Mouse (Mus musculus) lung, embryonic 14.5 days (tissue): ENCODE data around the gene Tacc2. TPM values are rescaled to one million over a fixed set of nuclear protein-coding genes. Genes with fewer than 3 reads are reported as not detected.
"Not testable (repeated sequence)": the region's sequence is repeated elsewhere in the genome, so short reads cannot be mapped to it uniquely, and the experiment has no call there.

Experiments used
- ATAC-seq: fragments of 200-750 bp; cut with Nextera tagmentation; 2 replicates; pipeline ENCODE4 v1.8.0; 2017; ENCODE audit warnings: mild to moderate bottlenecking, moderate TSS enrichment, moderate library complexity; ENCODE audit not compliant: insufficient read depth
- DNase-seq: peaks from one replicate; pipeline ENCODE4 v3.0.0-alpha.2; 2015
- H3K27ac ChIP-seq: fragments of 300-500 bp; sonication (generic); 2 replicates; pipeline ENCODE4 v1.5.1; 2014; ENCODE audit warnings: low read depth, mild to moderate bottlenecking, moderate library complexity
- H3K27me3 ChIP-seq: fragments of 300-500 bp; sonication (generic); 2 replicates; pipeline ENCODE4 v1.6.1; 2014; ENCODE audit warnings: low read length, control low read depth; ENCODE audit not compliant: insufficient read depth
- H3K36me3 ChIP-seq: fragments of 300-500 bp; sonication (generic); 2 replicates; pipeline ENCODE4 v1.6.1; 2014; ENCODE audit warnings: control low read depth; ENCODE audit not compliant: insufficient read depth
- H3K4me1 ChIP-seq: fragments of 300-500 bp; sonication (generic); 2 replicates; pipeline ENCODE4 v1.6.1; 2014; ENCODE audit warnings: antibody characterized with exemption, control low read depth; ENCODE audit not compliant: insufficient read depth
- H3K4me2 ChIP-seq: fragments of 300-500 bp; sonication (generic); 2 replicates; pipeline ENCODE4 v1.6.1; 2014; ENCODE audit warnings: mild to moderate bottlenecking
- H3K4me3 ChIP-seq: fragments of 300-500 bp; sonication (generic); 2 replicates; pipeline ENCODE4 v1.5.1; 2014; ENCODE audit warnings: low read depth, low read length
- H3K9ac ChIP-seq: fragments of 300-500 bp; sonication (generic); 2 replicates; pipeline ENCODE4 v1.6.1; 2014
- H3K9me3 ChIP-seq: fragments of 300-500 bp; sonication (generic); 2 replicates; pipeline ENCODE4 v1.6.1; 2016; ENCODE audit warnings: low read depth, low read length, control low read depth
- CTCF ChIP-seq: IDR thresholded peaks from 2 replicates; pipeline ENCODE4 v1.5.1; 2016; ENCODE audit warnings: antibody characterized with exemption, low read depth
- WGBS: fragments of 180-500 bp; shearing (Covaris S2); extraction: QIAGEN DNeasy Blood & Tissue Kit; methylation state at CpG from one replicate; pipeline ENCODE4 v1.1.7; 2014; 5-methylcytosine and 5-hydroxymethylcytosine counted together
- polyA plus RNA-seq: library from polyadenylated mRNA; unstranded; fragments of >200 nt; fragmentation: Nextera tagmentation; extraction: Ambion mirVana; gene quantifications from 2 replicates; pipeline ENCODE4 v1.2.1, GENCODE M21; 2014

Tacc2 gene
- polyA plus RNA-seq, 1 experiment from 2014 or later = 32.6 TPM

DNA sequence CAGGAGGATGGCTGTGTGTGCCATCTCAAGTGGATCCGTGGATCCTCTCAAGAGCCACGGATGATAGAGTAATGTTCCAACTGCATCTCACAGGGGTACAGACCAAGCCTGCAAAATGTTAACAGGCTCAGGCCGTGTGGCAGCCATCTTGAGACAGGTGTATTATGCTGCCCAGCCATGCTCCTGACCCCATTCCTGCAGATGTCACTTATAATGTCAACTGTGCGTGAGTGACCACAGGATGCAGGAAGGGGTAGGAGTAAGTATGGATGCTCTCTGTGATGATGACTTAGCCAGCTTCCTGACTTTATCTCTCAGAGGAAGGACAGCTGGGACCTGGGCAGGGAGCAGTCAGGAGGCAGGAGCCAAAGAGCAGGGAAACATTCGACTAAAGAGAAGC is 86.8 kb downstream of the Tacc2 start:
- 87% methylated on average over 5 of the region's 5 CpGs for WGBS
- no peak for DNase-seq

DNA sequence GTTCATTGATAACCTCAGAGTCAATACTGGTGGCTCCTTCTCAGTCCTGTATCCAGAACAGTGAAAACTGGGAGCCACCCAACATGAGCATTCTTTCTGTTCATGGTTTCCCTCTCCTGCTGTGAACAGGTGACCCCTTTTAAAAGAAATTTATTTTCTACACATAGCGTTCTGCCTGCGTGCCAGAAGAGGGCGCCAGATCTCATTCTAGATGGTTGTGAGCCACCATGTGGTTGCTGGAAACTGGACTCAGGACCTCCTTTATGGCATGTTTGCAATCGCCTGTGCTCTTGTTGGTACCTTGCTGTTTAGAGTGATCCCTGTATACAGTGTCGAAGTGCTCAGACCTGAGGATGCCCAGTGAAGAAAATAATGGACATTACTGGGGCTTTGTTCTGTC is 87.4 kb downstream of the Tacc2 start:
- peak; percentile 25 for TF ChIP-seq CTCF
- peaks cover 13% of the 10 kb centered on the region; the same call in 1 of the 2 replicates for H3K4me1 ChIP-seq
- no peak overlapping the region for H3K4me3 ChIP-seq
- DNase-seq (no peak), ATAC-seq (no peak)
- H3K4me2 ChIP-seq = no peak overlapping the region
- H3K27me3 ChIP-seq = no peaks in the 10 kb centered on the region
- WGBS = 85% methylated on average over 5 of the region's 5 CpGs
- peaks cover 9% of the 10 kb centered on the region; the same call in 1 of the 2 replicates for H3K36me3 ChIP-seq
- no peak overlapping the region for H3K9ac ChIP-seq
- H3K27ac ChIP-seq = no peak overlapping the region
- H3K9me3 ChIP-seq = no peaks in the 10 kb centered on the region; the same call in 1 of the 2 replicates

More for the DNA sequence above, 86.8 kb downstream of the Tacc2 start:
- no peak for TF ChIP-seq CTCF
- Histone ChIP-seq H3K4me2 (no peak overlapping the region), H3K27ac (no peak overlapping the region), H3K27me3 (no peaks in the 10 kb centered on the region), H3K4me1 (peaks cover 8% of the 10 kb centered on the region; the same call in 1 of the 2 replicates), H3K9ac (no peak overlapping the region), H3K9me3 (no peaks in the 10 kb centered on the region; the same call in 1 of the 2 replicates), H3K36me3 (peaks cover 9% of the 10 kb centered on the region; the same call in 1 of the 2 replicates), H3K4me3 (no peak overlapping the region)
- no peak for ATAC-seq

- Histone ChIP-seq H3K36me3 (peaks cover 9% of the 10 kb centered on the region; the same call in 1 of the 2 replicates), H3K27me3 (no peaks in the 10 kb centered on the region), H3K9ac (no peak overlapping the region), H3K4me3 (no peak overlapping the region), H3K4me1 (peaks cover 18% of the 10 kb centered on the region), H3K4me2 (no peak overlapping the region), H3K9me3 (no peaks in the 10 kb centered on the region; the same call in 1 of the 2 replicates), H3K27ac (no peak overlapping the region)
- TF ChIP-seq CTCF = no peak
- WGBS = 95% methylated on average over 9 of the region's 9 CpGs
- DNase-seq (no peak), ATAC-seq (no peak)
These were observed 88.1 kb downstream of the Tacc2 start for GRCm38 (mm10) chr7:130665358-130665757.

DNA sequence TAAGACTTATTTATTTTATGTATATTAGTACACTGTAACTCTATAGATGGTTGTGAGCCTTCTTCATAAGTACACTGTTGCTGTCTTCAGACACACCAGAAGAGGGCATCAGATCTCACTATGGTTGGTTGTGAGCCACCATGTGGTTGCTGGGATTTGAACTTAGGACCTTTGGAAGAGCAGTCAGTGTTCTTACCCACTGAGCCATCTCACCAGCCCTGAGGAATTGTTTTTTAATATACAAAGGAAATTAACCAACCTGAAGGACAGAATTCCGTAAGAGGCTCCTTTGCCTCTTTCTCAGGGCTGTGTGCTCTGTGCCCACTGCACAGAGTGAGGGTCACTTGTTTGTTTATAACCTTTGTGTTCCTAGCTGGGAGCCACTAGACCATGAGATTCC is 90.8 kb downstream of the Tacc2 start:
- H3K27me3 ChIP-seq, ATAC-seq, DNase-seq, H3K4me2 ChIP-seq, H3K36me3 ChIP-seq, H3K9ac ChIP-seq, H3K4me3 ChIP-seq, H3K9me3 ChIP-seq: not testable (repeated sequence)
- 86% methylated on average over 1 of the region's 1 CpGs for WGBS
- Histone ChIP-seq H3K27ac (peak overlapping the region; percentile 89; the same call in 1 of the 2 replicates), H3K4me1 (peaks cover 29% of the 10 kb centered on the region)

GRCm38 (mm10) chr7:130668729-130669281 is 91.6 kb downstream of the Tacc2 start:
- 27% methylated on average over 7 of the region's 7 CpGs for WGBS

GRCm38 (mm10) chr7:130669370-130669881 is 92.2 kb downstream of the Tacc2 start:
- no peak overlapping the region for H3K4me3 ChIP-seq
- WGBS = 34% methylated on average over 8 of the region's 8 CpGs
- peak overlapping the region; percentile 89 for H3K27ac ChIP-seq
- H3K4me1 ChIP-seq = peaks cover 29% of the 10 kb centered on the region
- H3K36me3 ChIP-seq = no peaks in the 10 kb centered on the region
- H3K9ac ChIP-seq = no peak overlapping the region
- H3K4me2 ChIP-seq = peak overlapping the region; percentile 33; the same call in 1 of the 2 replicates
- no peaks in the 10 kb centered on the region for H3K9me3 ChIP-seq
- ATAC-seq = peak; percentile 87
- peak; percentile 96 for DNase-seq
- no peak for TF ChIP-seq CTCF
- H3K27me3 ChIP-seq = no peaks in the 10 kb centered on the region

More at GRCm38 (mm10) chr7:130668729-130669281, 91.6 kb downstream of the Tacc2 start:
- Histone ChIP-seq H3K4me1 (peaks cover 29% of the 10 kb centered on the region), H3K27ac (peak overlapping the region; percentile 89), H3K27me3 (no peaks in the 10 kb centered on the region), H3K4me2 (peak overlapping the region; percentile 33), H3K9ac (0 out of 2 replicates have a peak overlapping the region, but pooled peaks have one; percentile 6), H3K36me3 (0 out of 2 replicates have a peak, but pooled peaks cover 2% of the 10 kb centered on the region), H3K9me3 (no peaks in the 10 kb centered on the region), H3K4me3 (no peak overlapping the region)
- TF ChIP-seq CTCF = no peak
- DNase-seq = peak; percentile 61
- ATAC-seq = peak; percentile 15; the same call in 1 of the 2 replicates

DNA sequence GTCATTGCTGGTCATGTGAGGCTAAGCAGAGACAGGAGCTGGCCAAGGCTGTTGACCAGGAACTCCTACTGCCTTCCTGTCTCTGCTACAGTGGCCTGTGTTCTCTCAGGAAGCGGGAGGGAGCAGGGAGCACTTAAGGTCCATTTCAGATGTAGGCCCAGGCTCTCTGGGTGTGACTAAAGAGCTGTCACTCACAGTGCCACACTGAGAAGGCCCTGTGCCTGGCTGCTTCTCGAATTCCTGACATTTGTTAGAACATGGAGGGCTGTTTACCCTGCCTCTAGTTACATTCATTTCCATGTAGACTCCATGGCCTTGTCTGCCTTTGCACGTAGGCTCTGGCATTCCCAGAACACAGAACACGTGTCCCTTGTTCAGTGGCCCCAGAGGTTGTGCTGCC is 93.1 kb downstream of the Tacc2 start:
- 44% methylated on average over 4 of the region's 4 CpGs for WGBS
- no peak overlapping the region for H3K4me2 ChIP-seq
- no peak for ATAC-seq
- no peak for TF ChIP-seq CTCF
- H3K4me1 ChIP-seq = peaks cover 29% of the 10 kb centered on the region
- H3K27me3 ChIP-seq = no peaks in the 10 kb centered on the region
- no peaks in the 10 kb centered on the region for H3K36me3 ChIP-seq
- H3K4me3 ChIP-seq = no peak overlapping the region
- no peaks in the 10 kb centered on the region for H3K9me3 ChIP-seq
- DNase-seq = peak; percentile 47
- no peak overlapping the region for H3K9ac ChIP-seq
- H3K27ac ChIP-seq = peak overlapping the region; percentile 89; the same call in 1 of the 2 replicates
